Mouse (Mus musculus) brain, embryonic 14.5 days (tissue): ENCODE measurements around the gene Pdzd9.

Experiments used
- CTCF ChIP-seq: fragments of 200-500 bp; IDR thresholded peaks from 2 replicates; pipeline ENCODE4 v1.5.1; 2012; ENCODE audit warnings: inconsistent platforms, mild to moderate bottlenecking, moderate library complexity, borderline replicate concordance; ENCODE audit not compliant: insufficient read depth, insufficient read length; ENCODE audit errors: extremely low read depth
- POLR2A ChIP-seq: fragments of 200-500 bp; IDR thresholded peaks from 2 replicates; pipeline ENCODE4 v1.6.1; 2012; ENCODE audit warnings: mild to moderate bottlenecking, inconsistent platforms, borderline replicate concordance; ENCODE audit not compliant: poor library complexity, insufficient read depth, insufficient read length, severe bottlenecking; ENCODE audit errors: extremely low read depth

- TF ChIP-seq CTCF = no peak
- TF ChIP-seq POLR2A = no peak
Observed at GRCm38 (mm10) chr7:120635362-120635781, 34.8 kb downstream of the Pdzd9 start.
